Mouse (Mus musculus) heart, embryonic 13.5 days (tissue): ENCODE measurements around the gene Zfp784. TPM values are rescaled to one million over a fixed set of nuclear protein-coding genes. Genes with fewer than 3 reads are reported as not detected.
"Not testable (repeated sequence)": the region's sequence is repeated elsewhere in the genome, so short reads cannot be mapped to it uniquely, and the experiment has no call there.

Source experiments
- ATAC-seq: fragments of 200-750 bp; cut with Nextera tagmentation; 2 replicates; pipeline ENCODE4 v1.8.0; 2017; ENCODE audit warnings: moderate TSS enrichment; ENCODE audit not compliant: insufficient number of reproducible peaks, low FRiP score, low TSS enrichment; ENCODE audit errors: extremely low read depth
- H3K27ac ChIP-seq: fragments of 300-500 bp; sonication (generic); replicated peaks from 2 replicates; pipeline ENCODE4 v1.5.1; 2015; ENCODE audit warnings: moderate library complexity, mild to moderate bottlenecking, inconsistent platforms
- H3K27me3 ChIP-seq: fragments of 300-500 bp; sonication (generic); replicated peaks from 2 replicates; pipeline ENCODE4 v1.6.1; 2015; ENCODE audit warnings: mild to moderate bottlenecking, inconsistent platforms
- H3K36me3 ChIP-seq: fragments of 300-500 bp; sonication (generic); 2 replicates; pipeline ENCODE4 v1.6.1; 2015; ENCODE audit warnings: mild to moderate bottlenecking, inconsistent platforms
- H3K4me1 ChIP-seq: fragments of 300-500 bp; sonication (generic); 2 replicates; pipeline ENCODE4 v1.6.1; 2015; ENCODE audit warnings: inconsistent platforms
- H3K4me2 ChIP-seq: fragments of 300-500 bp; sonication (generic); 2 replicates; pipeline ENCODE4 v1.6.1; 2015; ENCODE audit warnings: inconsistent platforms, mild to moderate bottlenecking, moderate library complexity
- H3K4me3 ChIP-seq: fragments of 300-500 bp; sonication (generic); 2 replicates; pipeline ENCODE4 v1.5.1; 2015; ENCODE audit warnings: moderate library complexity, mild to moderate bottlenecking, inconsistent platforms
- H3K9ac ChIP-seq: fragments of 300-500 bp; sonication (generic); 2 replicates; pipeline ENCODE4 v1.6.1; 2015; ENCODE audit warnings: inconsistent platforms, mild to moderate bottlenecking, moderate library complexity
- H3K9me3 ChIP-seq: fragments of 300-500 bp; sonication (generic); 2 replicates; pipeline ENCODE4 v1.6.1; 2016; ENCODE audit warnings: inconsistent platforms
- WGBS: fragments of 180-500 bp; shearing (Covaris S2); methylation state at CpG from one replicate; pipeline ENCODE4 v1.1.7; 2015; ENCODE audit warnings: mixed read lengths; 5-methylcytosine and 5-hydroxymethylcytosine counted together
- polyA plus RNA-seq: library from polyadenylated mRNA; unstranded; fragments of >200 nt; fragmentation: Nextera tagmentation; extraction: Ambion mirVana; gene quantifications from 2 replicates; pipeline ENCODE4 v1.2.1, GENCODE M21; 2015

Zfp784 gene
- polyA plus RNA-seq, 1 experiment from 2014 or later = 5.7 TPM

DNA sequence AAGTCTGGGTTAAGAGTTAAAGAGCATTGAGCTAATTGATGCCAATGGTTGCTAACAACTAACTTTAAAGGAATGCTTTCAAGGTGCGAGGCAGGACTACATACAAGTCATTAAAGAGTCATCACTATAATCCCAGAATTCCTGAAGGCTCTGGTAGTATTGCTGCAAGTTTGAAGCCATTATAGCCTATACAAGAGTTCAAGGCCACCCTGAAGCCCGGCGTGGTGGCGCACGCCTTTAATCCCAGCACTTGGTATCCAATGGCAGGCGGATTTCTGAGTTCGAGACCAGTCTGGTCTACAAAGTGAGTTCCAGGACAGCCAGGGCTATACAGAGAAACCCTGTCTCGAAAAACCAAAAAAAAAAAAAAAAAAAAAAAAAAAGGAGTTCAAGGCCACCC is 18.7 kb downstream of the Zfp784 start:
- Histone ChIP-seq H3K4me1 (peaks cover 39% of the 10 kb centered on the region), H3K36me3 (peaks cover 46% of the 10 kb centered on the region), H3K9ac (peak overlapping the region; percentile 75), H3K4me3 (peak overlapping the region; percentile 77), H3K27ac (peak overlapping the region; percentile 95), H3K4me2 (peak overlapping the region; percentile 91)
- WGBS = 28% methylated on average over 8 of the region's 8 CpGs
- not testable (repeated sequence) for ATAC-seq, H3K27me3 ChIP-seq, H3K9me3 ChIP-seq

DNA sequence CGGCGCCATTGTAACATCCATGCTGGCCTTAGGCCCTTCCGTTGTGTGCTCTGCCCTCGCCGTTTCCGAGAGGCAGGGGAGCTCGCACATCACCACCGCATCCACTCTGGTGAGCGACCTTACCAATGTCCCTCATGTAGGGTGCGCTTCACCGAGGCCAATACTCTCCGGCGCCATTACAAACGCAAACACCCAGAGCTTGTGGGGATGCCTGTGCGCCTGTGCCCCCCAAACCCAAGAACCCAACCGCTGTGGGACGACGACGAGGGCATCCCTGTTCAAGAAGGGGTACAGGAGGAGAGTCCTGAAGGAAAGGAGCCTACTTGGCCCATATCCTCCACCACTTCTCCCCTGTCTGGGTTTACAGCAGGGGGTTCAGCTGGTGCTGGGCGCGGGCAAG is 20.3 kb downstream of the Zfp784 start:
- H3K4me3 ChIP-seq = no peak overlapping the region

DNA sequence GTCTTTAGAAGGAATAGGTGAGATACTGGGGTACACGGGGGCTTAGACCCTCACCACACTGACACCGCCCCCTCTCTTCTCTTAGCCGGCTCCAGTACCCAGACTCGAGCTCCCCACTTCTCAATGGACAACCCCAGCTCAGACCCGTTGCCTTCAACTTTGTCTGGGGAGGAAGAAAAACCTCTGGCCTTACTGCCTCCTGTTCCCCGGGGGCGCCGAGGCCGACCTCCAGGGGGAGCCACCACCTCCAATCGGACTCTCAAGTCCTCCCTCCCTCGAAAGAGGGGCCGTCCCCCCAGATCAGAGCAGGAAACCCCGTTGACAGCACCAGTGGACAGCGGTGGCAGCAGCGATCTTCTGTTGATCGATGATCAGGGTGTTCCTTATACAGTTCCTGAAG is 20.9 kb downstream of the Zfp784 start:
- no peak overlapping the region for H3K9ac ChIP-seq
- peaks cover 31% of the 10 kb centered on the region for H3K36me3 ChIP-seq
- WGBS = 85% methylated on average over 16 of the region's 16 CpGs
- H3K4me1 ChIP-seq = peaks cover 35% of the 10 kb centered on the region
- H3K4me3 ChIP-seq = no peak overlapping the region
- ATAC-seq = no peak
- no peaks in the 10 kb centered on the region for H3K27me3 ChIP-seq
- H3K9me3 ChIP-seq = no peaks in the 10 kb centered on the region
- H3K4me2 ChIP-seq = no peak overlapping the region
- no peak overlapping the region for H3K27ac ChIP-seq

More for the DNA sequence above, 20.3 kb downstream of the Zfp784 start:
- Histone ChIP-seq H3K9ac (no peak overlapping the region), H3K36me3 (peaks cover 31% of the 10 kb centered on the region), H3K27me3 (no peaks in the 10 kb centered on the region), H3K9me3 (no peaks in the 10 kb centered on the region), H3K4me1 (peaks cover 37% of the 10 kb centered on the region), H3K4me2 (no peak overlapping the region), H3K27ac (no peak overlapping the region)
- 94% methylated on average over 21 of the region's 21 CpGs for WGBS
- ATAC-seq = no peak

DNA sequence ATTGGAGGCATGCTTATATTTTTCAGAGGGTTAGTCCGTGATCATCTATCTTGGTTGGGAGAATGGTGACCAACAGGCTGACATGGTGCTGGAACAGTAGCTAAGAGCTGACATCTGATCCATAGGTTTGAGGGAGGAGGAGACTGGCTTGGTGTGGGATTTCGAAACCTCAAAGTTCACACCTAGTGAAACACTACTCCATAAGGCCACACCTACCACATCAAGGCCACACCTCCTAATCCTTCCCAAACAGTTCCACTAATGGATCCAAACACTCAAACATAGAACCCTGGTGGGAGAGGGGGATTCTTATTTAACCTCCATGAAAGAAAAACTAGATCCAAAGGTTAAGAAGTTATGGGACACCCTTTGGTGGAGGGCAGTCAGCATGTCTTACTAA is 21.3 kb downstream of the Zfp784 start:
- ATAC-seq = no peak
- H3K9me3 ChIP-seq = no peaks in the 10 kb centered on the region
- no peaks in the 10 kb centered on the region for H3K27me3 ChIP-seq
- H3K9ac ChIP-seq = no peak overlapping the region
- H3K4me1 ChIP-seq = peaks cover 32% of the 10 kb centered on the region
- no peak overlapping the region for H3K4me3 ChIP-seq
- no peak overlapping the region for H3K4me2 ChIP-seq
- no peak overlapping the region for H3K27ac ChIP-seq
- H3K36me3 ChIP-seq = peaks cover 31% of the 10 kb centered on the region
- WGBS = 92% methylated on average over 2 of the region's 2 CpGs

DNA sequence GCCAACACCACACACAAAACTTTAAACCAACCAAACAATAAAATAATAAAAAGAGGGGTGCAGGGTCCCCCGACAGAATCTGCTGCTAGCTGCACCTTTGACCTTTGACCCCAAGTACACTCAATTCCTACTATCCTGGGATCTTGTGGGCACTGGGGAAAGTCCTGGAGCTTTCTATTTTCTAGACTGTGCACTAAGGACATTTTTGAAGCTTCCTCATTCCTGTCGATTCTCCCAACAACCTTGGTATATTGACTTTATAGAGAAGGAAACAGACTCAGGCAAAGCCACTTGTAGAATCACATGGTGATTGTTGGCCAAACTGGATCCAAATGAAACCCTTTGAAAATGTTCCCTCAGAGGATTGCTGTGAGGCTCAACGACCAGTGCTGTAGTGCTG is 22.2 kb downstream of the Zfp784 start:
- H3K4me3 ChIP-seq = peak overlapping the region; percentile 75
- peak overlapping the region; percentile 79 for H3K4me2 ChIP-seq
- no peaks in the 10 kb centered on the region for H3K27me3 ChIP-seq
- peak overlapping the region; percentile 82 for H3K9ac ChIP-seq
- peaks cover 35% of the 10 kb centered on the region for H3K36me3 ChIP-seq
- ATAC-seq = no peak
- peaks cover 24% of the 10 kb centered on the region for H3K4me1 ChIP-seq
- H3K27ac ChIP-seq = peak overlapping the region; percentile 99
- WGBS = 65% methylated on average over 3 of the region's 3 CpGs
- no peaks in the 10 kb centered on the region for H3K9me3 ChIP-seq

DNA sequence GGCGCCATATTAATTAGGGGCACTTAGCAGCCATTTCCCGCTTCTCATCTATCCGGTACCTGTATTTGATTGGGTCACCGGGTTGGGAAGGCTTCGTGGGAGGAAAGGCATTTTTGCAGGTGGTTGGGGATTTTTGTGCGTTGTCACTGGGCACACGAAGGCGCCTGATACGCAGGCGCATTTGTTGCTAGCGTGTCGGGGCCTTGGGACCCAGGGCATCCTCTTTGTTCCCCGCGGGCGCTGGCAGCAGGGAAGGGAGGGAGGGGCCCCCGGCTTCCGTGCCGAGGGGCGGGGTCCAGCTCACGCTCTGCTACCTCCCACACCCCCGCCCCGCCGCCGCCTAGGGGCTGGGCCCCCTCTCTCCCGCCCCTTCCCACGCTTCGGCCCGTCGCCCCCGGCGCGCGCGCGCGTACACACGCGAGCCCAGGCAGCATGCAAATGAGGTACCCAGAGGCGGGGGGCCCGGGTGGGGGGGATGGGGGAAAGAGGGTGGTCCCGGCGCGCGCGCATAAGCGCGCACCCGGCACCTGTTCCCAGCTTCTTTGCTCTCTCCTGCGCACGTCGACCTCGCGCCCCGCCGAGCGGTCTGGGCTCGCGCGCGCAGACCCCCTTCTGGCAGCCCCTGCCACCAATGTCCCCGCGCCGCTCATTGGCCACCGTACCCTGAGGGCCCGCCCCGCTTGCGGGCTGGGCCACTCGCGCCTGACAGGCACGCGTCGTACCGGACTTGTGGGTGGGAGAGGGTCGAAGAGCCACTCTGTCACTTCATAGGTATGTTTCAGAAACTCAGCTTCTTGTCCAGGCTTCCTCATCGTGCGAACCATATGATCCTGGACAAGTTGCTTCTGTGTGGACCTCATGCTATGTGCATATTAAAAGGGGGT is 22.9 kb downstream of the Zfp784 start, which contains the start of gene Gm44973:
TSS of gene Gm44973 (plus strand) at position 379 of the 884 bp plus-strand sequence.
- ATAC-seq = peak; percentile 74
- peak within 1 kb of the TSS; percentile 75 for H3K4me3 ChIP-seq
- H3K4me1 ChIP-seq = peaks cover 20% of the 10 kb centered on the region
- no peaks in the 10 kb centered on the region for H3K9me3 ChIP-seq
- peak within 1 kb of the TSS; percentile 79 for H3K4me2 ChIP-seq
- H3K9ac ChIP-seq = peak within 1 kb of the TSS; percentile 94
- peak within 1 kb of the TSS; percentile 99 for H3K27ac ChIP-seq
- no peaks in the 10 kb centered on the region for H3K27me3 ChIP-seq
- H3K36me3 ChIP-seq = peaks cover 42% of the 10 kb centered on the region
- WGBS = under 1% methylated on average over 57 of the region's 76 CpGs

DNA sequence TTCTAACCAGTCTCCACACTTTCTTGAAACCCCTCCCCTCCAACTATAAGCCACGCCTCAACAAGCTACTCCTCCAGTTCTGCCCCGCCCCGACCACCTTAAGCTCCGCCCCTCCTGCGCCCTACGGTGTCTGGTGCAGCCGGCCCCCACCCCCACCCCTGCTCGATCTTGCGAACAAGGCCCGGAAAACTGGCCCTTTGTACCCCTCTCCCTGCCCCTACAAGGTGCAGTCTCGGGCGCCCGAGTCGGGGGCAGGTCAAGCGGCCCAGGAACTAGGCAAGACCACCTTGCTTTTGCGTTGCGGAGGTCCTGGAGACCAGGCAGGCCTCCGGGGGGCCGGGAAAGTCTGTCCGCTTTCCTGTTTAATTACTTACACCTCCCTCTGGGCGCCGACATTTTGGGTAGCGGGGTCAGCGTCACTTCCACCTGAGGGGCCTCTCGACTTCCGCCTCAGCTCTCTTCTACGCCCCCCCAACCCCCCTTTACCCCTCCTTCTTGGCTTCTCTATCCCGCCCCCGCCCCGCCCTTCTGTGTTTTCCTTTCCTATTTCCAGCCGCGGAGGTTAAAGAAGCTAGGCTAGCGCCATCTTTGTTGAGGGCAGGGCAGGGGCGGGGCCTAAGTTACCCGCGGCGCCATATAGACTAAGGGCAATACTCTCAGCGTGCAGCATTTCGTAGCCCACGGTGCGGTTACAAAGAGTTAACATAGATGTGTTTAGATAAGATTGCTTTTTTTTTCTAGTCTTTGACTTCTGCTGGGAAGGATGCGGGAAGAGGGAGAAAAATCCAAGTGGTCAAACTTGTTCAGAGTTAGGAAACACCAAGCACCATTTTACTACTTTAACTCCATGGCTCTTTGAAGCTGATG is 23.8 kb downstream of the Zfp784 start, which contains the start of the genes Zfp524 and Fiz1:
TSS of gene Zfp524 (plus strand) at position 165 of the 867 bp plus-strand sequence.
TSS of gene Fiz1 (minus strand) at position 447 of the 867 bp plus-strand sequence.
- WGBS = 0% methylated on average over 42 of the region's 42 CpGs
- Histone ChIP-seq H3K4me3 (peak within 1 kb of the TSS; percentile 75), H3K9ac (peak within 1 kb of the TSS; percentile 94), H3K36me3 (peaks cover 50% of the 10 kb centered on the region), H3K4me2 (peak within 1 kb of the TSS; percentile 79), H3K4me1 (peaks cover 18% of the 10 kb centered on the region), H3K9me3 (no peaks in the 10 kb centered on the region), H3K27ac (peak within 1 kb of the TSS; percentile 99), H3K27me3 (no peaks in the 10 kb centered on the region)
- ATAC-seq = peak; percentile 79

DNA sequence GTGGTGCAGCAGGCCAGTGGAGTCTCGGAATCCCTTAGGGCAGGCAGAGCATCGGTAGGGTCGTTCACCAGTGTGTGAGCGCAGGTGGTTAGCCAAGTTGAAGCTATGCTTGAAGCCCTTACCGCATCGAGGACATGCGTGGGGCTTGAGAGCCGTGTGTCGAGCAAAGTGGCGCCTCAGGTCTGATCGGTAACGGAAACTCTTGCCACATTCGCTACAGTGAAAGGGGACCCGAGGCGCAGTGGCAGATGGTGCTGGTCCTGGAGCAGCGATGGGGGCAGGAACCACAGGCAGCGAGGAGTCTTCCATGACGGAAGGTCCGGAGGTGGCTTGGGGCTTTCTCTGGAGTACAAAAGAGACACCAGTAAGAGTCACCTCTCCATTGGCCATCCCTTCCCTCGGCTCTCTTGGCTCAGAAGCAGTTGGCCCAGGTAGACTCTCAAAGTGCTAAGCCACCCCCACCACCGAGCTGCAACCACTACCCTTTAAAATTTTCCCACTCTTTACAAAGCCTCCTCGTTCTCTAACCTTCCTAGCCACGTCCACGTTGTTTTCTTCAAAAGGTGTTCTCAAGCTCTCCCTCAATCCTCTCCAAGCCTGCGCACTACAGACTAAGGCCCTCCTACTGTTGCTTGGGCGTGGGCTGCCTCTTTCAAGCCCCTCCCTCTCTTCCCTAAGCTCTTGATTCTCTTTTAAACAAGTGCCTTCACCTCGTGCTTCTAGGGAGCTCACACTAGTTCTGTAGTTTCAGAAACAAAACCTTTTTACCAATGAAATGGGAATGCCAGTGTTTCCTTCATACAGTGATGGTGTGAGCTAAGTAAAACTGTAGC is 25.3 kb downstream of the Zfp784 start:
- Histone ChIP-seq H3K27me3 (no peaks in the 10 kb centered on the region), H3K4me2 (peak overlapping the region; percentile 79), H3K4me3 (peak overlapping the region; percentile 75; the same call in 1 of the 2 replicates), H3K27ac (0 out of 2 replicates have a peak overlapping the region, but pooled peaks have one; percentile 8), H3K9ac (peak overlapping the region; percentile 54; the same call in 1 of the 2 replicates), H3K9me3 (no peaks in the 10 kb centered on the region), H3K4me1 (peaks cover 12% of the 10 kb centered on the region), H3K36me3 (peaks cover 63% of the 10 kb centered on the region)
- ATAC-seq = no peak
- 86% methylated on average over 27 of the region's 27 CpGs for WGBS

DNA sequence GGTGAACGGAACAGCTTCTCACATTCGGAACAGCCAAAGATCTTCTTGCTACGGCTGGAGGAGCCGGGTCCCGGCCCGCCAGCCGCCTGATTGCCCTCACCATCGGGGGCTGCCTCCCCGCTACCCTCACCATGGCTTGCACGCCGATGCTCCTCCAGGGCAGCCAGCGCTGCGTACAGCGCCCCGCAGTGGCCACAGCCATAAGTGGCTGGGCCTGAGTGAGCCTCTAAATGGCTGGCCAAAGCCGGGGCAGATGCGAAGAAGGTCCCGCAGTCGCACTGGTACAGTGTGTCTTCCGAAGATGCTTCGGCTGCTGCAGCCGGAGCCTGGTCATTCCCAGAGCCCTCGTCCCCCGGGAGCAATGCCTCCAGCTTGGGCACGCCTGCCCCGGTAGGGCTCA is 30.0 kb downstream of the Zfp784 start:
- WGBS = 95% methylated on average over 26 of the region's 26 CpGs
- Histone ChIP-seq H3K4me1 (peaks cover 2% of the 10 kb centered on the region; the same call in 1 of the 2 replicates), H3K36me3 (peaks cover 69% of the 10 kb centered on the region), H3K4me2 (no peak overlapping the region), H3K9me3 (no peaks in the 10 kb centered on the region), H3K27ac (no peak overlapping the region), H3K27me3 (no peaks in the 10 kb centered on the region), H3K9ac (no peak overlapping the region), H3K4me3 (no peak overlapping the region)
- ATAC-seq = no peak

DNA sequence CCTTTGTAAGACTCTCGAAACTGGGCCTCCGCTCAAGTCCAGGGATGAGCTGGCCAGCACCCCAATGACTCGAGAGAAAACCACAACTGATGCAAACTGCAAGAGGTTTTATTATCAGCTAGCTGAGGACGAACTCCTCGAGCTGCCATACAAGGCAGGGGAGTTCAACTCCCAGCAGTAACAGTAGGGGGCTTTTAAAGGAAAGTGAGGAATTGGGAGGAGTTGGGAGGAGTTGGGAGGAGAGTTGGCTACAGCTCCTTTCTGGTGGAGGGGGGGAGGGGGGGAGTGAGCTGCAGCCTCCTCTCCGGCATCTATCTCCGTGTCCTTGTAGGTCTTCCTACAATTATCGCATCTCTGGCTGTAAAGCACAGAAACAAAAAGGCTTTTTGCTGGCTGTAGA is 35.4 kb downstream of the Zfp784 start:
- 65% methylated on average over 8 of the region's 8 CpGs for WGBS
- not testable (repeated sequence) for ATAC-seq

More for the DNA sequence above, 35.4 kb downstream of the Zfp784 start:
- H3K4me3 ChIP-seq, H3K27ac ChIP-seq, H3K9me3 ChIP-seq, H3K4me2 ChIP-seq, H3K4me1 ChIP-seq, H3K27me3 ChIP-seq, H3K9ac ChIP-seq: not testable (repeated sequence)
- H3K36me3 ChIP-seq = peaks cover 17% of the 10 kb centered on the region
